Mouse (Mus musculus) liver, embryonic 16.5 days (tissue): ENCODE measurements around the gene Cryba4. TPM values are rescaled to one million over a fixed set of nuclear protein-coding genes. Genes with fewer than 3 reads are reported as not detected.

ENCODE experiments used
- ATAC-seq: fragments of 200-750 bp; cut with Nextera tagmentation; 2 replicates; pipeline ENCODE4 v1.8.0; 2017; ENCODE audit warnings: low read depth, mild to moderate bottlenecking, moderate number of reproducible peaks, moderate library complexity
- H3K27ac ChIP-seq: fragments of 300-500 bp; sonication (generic); 2 replicates; pipeline ENCODE4 v1.5.1; 2014; ENCODE audit warnings: mild to moderate bottlenecking, low read length
- H3K27me3 ChIP-seq: fragments of 300-500 bp; sonication (generic); 2 replicates; pipeline ENCODE4 v1.6.1; 2014; ENCODE audit warnings: low read depth, low read length, mixed read lengths; ENCODE audit not compliant: control insufficient read depth, insufficient read depth
- H3K36me3 ChIP-seq: fragments of 300-500 bp; sonication (generic); 2 replicates; pipeline ENCODE4 v1.6.1; 2014; ENCODE audit warnings: mild to moderate bottlenecking; ENCODE audit not compliant: control insufficient read depth, insufficient read depth
- H3K4me1 ChIP-seq: fragments of 300-500 bp; sonication (generic); 2 replicates; pipeline ENCODE4 v1.6.1; 2014; ENCODE audit warnings: low read depth, low read length, mixed read lengths; ENCODE audit not compliant: control insufficient read depth
- H3K4me2 ChIP-seq: fragments of 300-500 bp; sonication (generic); 2 replicates; pipeline ENCODE4 v1.6.1; 2014; ENCODE audit warnings: low read depth, low read length, mixed read lengths
- H3K4me3 ChIP-seq: fragments of 300-500 bp; sonication (generic); 2 replicates; pipeline ENCODE4 v1.5.1; 2014; ENCODE audit warnings: low read depth, mild to moderate bottlenecking, low read length
- H3K9ac ChIP-seq: fragments of 300-500 bp; sonication (generic); 2 replicates; pipeline ENCODE4 v1.6.1; 2014; ENCODE audit warnings: low read depth, low read length
- H3K9me3 ChIP-seq: fragments of 300-500 bp; sonication (generic); replicated peaks from 2 replicates; pipeline ENCODE4 v1.6.1; 2016; ENCODE audit warnings: low read length; ENCODE audit not compliant: control insufficient read depth
- WGBS: fragments of 180-500 bp; shearing (Covaris S2); extraction: QIAGEN DNeasy Blood & Tissue Kit; methylation state at CpG from one replicate; pipeline ENCODE4 v1.1.7; 2014; ENCODE audit not compliant: insufficient replicate concordance; 5-methylcytosine and 5-hydroxymethylcytosine counted together
- polyA plus RNA-seq: library from polyadenylated mRNA; unstranded; fragments of >200 nt; fragmentation: Nextera tagmentation; extraction: Ambion mirVana; gene quantifications from 2 replicates; pipeline ENCODE4 v1.2.1, GENCODE M21; 2015

The Cryba4 gene
- polyA plus RNA-seq, 1 experiment from 2014 or later: 0.67 TPM

- no peaks in the 10 kb centered on the region for H3K9me3 ChIP-seq
- peak overlapping the region; percentile 73 for H3K27ac ChIP-seq
- H3K36me3 ChIP-seq: no peaks in the 10 kb centered on the region
- H3K9ac ChIP-seq: peak overlapping the region; percentile 20; the same call in 1 of the 2 replicates
- peaks cover 94% of the 10 kb centered on the region for H3K4me1 ChIP-seq
- ATAC-seq: no peak
- no peak overlapping the region for H3K4me3 ChIP-seq
- no peaks in the 10 kb centered on the region for H3K27me3 ChIP-seq
- 40% methylated on average over 6 of the region's 6 CpGs for WGBS
- 0 out of 2 replicates have a peak overlapping the region, but pooled peaks have one; percentile 9 for H3K4me2 ChIP-seq
Measured at GRCm38 (mm10) chr5:112282123-112282779, 29.9 kb upstream of the Cryba4 start.

DNA sequence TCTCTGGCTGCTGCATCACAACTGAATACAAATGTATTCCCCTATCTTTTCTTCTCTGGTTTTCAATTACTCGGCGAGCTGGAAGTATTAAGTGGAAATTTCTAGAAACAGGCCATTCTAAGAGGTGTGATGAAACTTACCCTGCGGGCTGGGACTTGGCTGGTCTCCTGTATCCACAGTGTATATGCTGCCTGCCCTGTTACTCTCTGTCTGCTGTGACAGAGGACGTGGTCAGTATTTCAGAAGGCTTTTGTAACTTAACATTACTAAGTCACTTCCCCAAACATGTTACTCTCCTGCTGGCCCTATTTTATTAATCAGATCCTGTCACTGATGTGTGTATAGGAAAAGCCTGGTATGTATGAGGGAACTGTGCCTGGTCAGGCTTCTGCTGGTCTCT lies 29.4 kb upstream of the Cryba4 start:
- Histone ChIP-seq H3K27ac (peak overlapping the region; percentile 73), H3K4me2 (peak overlapping the region; percentile 17; the same call in 1 of the 2 replicates)

DNA sequence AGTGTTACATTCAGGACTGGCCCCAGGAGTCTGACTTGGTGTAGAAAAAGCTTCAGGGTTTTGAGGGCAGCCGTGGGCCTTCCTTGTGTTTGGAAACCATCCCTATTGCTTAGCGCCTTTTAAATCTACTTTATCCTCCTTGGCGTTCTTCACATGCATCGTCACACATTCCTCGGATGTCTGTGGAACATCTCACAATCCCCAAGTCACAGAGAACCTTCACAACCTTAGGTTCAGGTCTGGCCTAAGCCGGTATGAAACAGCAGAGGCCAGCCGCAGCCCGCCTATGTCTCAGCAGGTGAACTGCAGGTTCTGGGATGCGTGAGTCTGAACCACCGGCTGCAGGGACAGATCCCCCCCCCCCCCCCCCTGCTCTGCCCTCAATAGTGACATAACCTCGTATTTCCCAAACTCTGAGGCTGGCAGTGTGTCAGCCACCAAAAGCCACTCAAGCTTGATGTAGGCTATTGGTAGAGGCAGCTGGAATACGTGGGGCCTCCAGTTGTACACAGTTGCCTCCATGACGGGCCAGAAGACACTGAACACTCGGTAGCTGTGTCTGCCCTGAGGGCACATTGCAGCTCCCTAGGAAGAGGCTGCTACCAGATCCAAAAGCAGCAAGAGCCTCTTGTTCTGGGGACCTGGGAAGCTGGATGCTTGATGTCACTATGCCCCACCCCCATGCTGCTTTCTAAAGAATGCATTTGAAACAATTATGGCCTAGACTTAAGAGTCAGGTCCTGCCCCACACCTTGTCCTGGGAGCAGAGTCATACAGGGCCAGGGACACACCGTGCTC lies 28.7 kb upstream of the Cryba4 start:
- peak overlapping the region; percentile 73 for H3K27ac ChIP-seq
- 0 out of 2 replicates have a peak overlapping the region, but pooled peaks have one; percentile 28 for H3K9ac ChIP-seq
- H3K9me3 ChIP-seq: no peaks in the 10 kb centered on the region
- no peak for ATAC-seq
- no peaks in the 10 kb centered on the region for H3K27me3 ChIP-seq
- H3K4me1 ChIP-seq: peaks cover 83% of the 10 kb centered on the region
- H3K36me3 ChIP-seq: no peaks in the 10 kb centered on the region
- no peak overlapping the region for H3K4me3 ChIP-seq
- peak overlapping the region; percentile 17; the same call in 1 of the 2 replicates for H3K4me2 ChIP-seq
- WGBS: 56% methylated on average over 15 of the region's 15 CpGs

More for the DNA sequence above, 29.4 kb upstream of the Cryba4 start:
- WGBS: 55% methylated on average over 4 of the region's 4 CpGs
- H3K27me3 ChIP-seq: no peaks in the 10 kb centered on the region
- H3K4me1 ChIP-seq: peaks cover 88% of the 10 kb centered on the region
- H3K36me3 ChIP-seq: no peaks in the 10 kb centered on the region
- no peak for ATAC-seq
- H3K9ac ChIP-seq: no peak overlapping the region
- H3K4me3 ChIP-seq: no peak overlapping the region
- H3K9me3 ChIP-seq: no peaks in the 10 kb centered on the region

- WGBS: 30% methylated on average over 7 of the region's 7 CpGs
- peak overlapping the region; percentile 28 for H3K9ac ChIP-seq
- H3K4me2 ChIP-seq: peak overlapping the region; percentile 28; the same call in 1 of the 2 replicates
- peak overlapping the region; percentile 11; the same call in 1 of the 2 replicates for H3K4me3 ChIP-seq
- peaks cover 85% of the 10 kb centered on the region for H3K4me1 ChIP-seq
- peak overlapping the region; percentile 73 for H3K27ac ChIP-seq
- ATAC-seq: no peak
- no peaks in the 10 kb centered on the region for H3K27me3 ChIP-seq
- H3K36me3 ChIP-seq: no peaks in the 10 kb centered on the region
- no peaks in the 10 kb centered on the region for H3K9me3 ChIP-seq
Measured at GRCm38 (mm10) chr5:112280151-112280550, 27.8 kb upstream of the Cryba4 start.

DNA sequence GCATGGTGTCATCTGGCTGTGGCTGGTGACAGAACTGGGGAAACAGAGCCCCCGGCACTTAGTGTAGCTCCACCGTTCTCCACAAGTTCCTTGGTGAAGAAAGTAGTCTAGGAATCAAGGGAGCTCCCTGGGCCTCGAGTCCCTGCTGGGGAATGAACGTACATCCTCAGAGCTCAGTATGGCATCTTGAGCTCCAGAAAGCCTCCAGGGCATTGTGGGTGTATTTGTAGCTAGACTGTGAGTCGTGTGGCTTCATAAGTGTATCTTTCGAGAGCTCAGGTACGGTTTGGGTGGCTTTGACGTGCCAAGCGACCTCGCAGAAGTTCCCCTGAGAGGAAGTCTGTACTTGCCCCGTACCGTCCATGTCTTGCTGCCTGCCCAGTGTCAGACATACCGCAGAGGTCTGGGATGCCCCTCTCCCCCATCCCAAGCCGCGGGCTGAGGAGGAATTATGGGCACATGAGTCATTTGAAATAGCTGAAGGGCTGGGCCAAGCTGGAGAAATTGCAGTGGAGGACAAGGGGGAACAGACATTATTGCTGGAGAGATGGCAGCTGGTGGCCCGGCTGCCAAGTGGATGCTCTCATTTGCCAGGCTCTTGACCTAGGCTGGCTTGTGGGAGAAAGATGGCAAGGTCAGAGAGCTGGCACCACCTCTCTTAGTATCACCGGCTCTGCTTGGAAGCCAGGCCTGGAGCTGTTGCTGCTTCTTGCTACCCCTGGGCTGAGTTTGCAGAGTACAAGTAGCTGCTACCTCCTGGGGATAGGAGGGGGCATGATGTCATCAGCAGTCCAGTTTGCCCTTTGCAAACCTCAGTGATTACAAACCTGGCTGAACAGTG lies 27.1 kb upstream of the Cryba4 start:
- H3K9me3 ChIP-seq: no peaks in the 10 kb centered on the region
- ATAC-seq: no peak
- peak overlapping the region; percentile 73 for H3K27ac ChIP-seq
- peak overlapping the region; percentile 28 for H3K4me2 ChIP-seq
- H3K4me1 ChIP-seq: peaks cover 79% of the 10 kb centered on the region
- no peaks in the 10 kb centered on the region for H3K36me3 ChIP-seq
- H3K27me3 ChIP-seq: no peaks in the 10 kb centered on the region
- peak overlapping the region; percentile 28; the same call in 1 of the 2 replicates for H3K9ac ChIP-seq
- WGBS: 36% methylated on average over 17 of the region's 17 CpGs
- H3K4me3 ChIP-seq: peak overlapping the region; percentile 12; the same call in 1 of the 2 replicates

DNA sequence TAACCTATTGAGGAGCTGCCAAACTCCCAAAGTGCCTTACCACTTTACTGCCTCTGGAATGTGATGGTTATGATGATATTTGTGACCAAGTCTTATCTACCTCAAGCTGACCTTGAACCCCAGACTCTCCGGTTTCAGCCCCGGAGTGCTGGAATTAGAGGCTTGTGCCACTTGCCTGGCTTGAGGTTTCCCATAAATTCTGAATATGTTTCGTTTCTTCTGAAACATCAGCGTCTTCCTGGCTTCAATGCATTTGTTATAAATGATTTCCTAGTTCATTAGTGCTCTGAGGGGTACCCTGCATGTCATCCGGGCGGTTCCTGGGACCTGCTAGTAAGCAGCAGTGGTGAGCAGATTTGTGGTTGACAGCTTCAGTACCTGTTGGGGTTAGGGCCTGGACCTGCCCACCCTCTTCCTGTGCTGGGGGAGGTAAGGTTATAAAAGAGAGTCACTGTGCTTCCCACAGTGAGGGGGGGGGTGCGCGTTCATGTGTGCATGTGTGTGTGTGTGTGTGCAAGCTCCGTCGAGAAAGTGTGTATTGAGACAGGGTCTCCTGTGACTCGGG lies 25.7 kb upstream of the Cryba4 start:
- Histone ChIP-seq H3K4me1 (peaks cover 64% of the 10 kb centered on the region), H3K9ac (peak overlapping the region; percentile 82), H3K4me2 (peak overlapping the region; percentile 91), H3K4me3 (peak overlapping the region; percentile 80), H3K36me3 (no peaks in the 10 kb centered on the region), H3K9me3 (no peaks in the 10 kb centered on the region), H3K27ac (no peak overlapping the region), H3K27me3 (no peaks in the 10 kb centered on the region)
- ATAC-seq: no peak
- WGBS: 43% methylated on average over 11 of the region's 11 CpGs

- Histone ChIP-seq H3K4me2 (peak overlapping the region; percentile 91), H3K9me3 (no peaks in the 10 kb centered on the region), H3K4me3 (peak overlapping the region; percentile 80), H3K9ac (peak overlapping the region; percentile 82), H3K4me1 (peaks cover 54% of the 10 kb centered on the region), H3K27ac (peak overlapping the region; percentile 80), H3K36me3 (no peaks in the 10 kb centered on the region), H3K27me3 (no peaks in the 10 kb centered on the region)
- WGBS: under 1% methylated on average over 24 of the region's 24 CpGs
- ATAC-seq: peak; percentile 1
Measured at GRCm38 (mm10) chr5:112276907-112277348, 24.6 kb upstream of the Cryba4 start.

DNA sequence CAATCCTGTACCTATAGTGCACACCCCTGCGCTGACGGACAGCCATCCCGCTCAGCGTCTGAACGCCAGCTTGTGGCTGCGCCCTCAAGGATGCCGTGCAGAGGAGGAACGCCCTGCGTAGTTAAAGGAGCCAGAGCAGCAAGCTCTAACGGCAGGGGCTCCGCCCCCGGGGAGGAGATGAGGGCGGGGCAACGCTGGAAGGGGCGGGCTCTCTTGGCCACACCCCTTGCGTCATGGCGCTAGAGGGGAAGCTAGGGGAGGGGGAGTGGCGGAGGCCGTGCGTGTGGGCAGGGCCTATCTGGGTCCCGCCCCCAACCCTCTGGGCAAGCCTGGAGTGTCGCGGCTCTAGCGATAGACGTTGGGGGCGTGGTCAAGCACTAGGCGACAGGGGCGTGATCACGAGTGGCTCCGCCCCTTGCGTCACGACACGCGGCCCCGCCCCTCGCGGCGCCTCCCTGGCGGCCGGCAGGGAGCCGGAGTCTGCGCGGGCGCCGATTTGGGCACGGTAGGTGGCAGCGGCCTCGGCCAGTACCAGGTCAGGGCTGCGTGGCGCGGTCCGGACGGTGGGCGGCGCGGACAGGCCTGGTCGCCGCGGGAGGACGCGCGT lies 24.1 kb upstream of the Cryba4 start, which contains the start of gene Tpst2:
Gene Tpst2 (plus strand): TSS at position 425 of the 607 bp plus-strand sequence.
- Histone ChIP-seq H3K27ac (peak within 1 kb of the TSS; percentile 80), H3K27me3 (no peaks in the 10 kb centered on the region; the same call in 1 of the 2 replicates), H3K36me3 (no peaks in the 10 kb centered on the region), H3K9me3 (no peaks in the 10 kb centered on the region), H3K4me2 (peak within 1 kb of the TSS; percentile 91), H3K4me3 (peak within 1 kb of the TSS; percentile 80), H3K9ac (peak within 1 kb of the TSS; percentile 82), H3K4me1 (peaks cover 49% of the 10 kb centered on the region)
- WGBS: under 1% methylated on average over 62 of the region's 62 CpGs
- peak; percentile 90 for ATAC-seq
